Mouse (Mus musculus) gastrocnemius, adult 2 months (tissue): ENCODE results near the gene Myo18b. TPM values are rescaled to one million over a fixed set of nuclear protein-coding genes. Genes with fewer than 3 reads are reported as not detected.
A peak's percentile ranks its signal among the peaks of the same experiment; 100 is the strongest.

Experiments
- DNase-seq: peaks from one replicate; pipeline ENCODE4 v3.0.0; 2022
- H3K27ac ChIP-seq: fragments of 200-600 bp; 2 replicates; pipeline ENCODE4 v1.8.1; 2022; ENCODE audit warnings: mild to moderate bottlenecking
- H3K4me3 ChIP-seq: fragments of 200-600 bp; 2 replicates; pipeline ENCODE4 v1.8.1; 2022; ENCODE audit warnings: mild to moderate bottlenecking, moderate library complexity
- CTCF ChIP-seq: fragments of 200-600 bp; IDR thresholded peaks from 2 replicates; pipeline ENCODE4 v1.8.1; 2022; ENCODE audit warnings: antibody characterized with exemption, mild to moderate bottlenecking, moderate library complexity
- intact Hi-C: fragments of 180-260 bp; cut with DNase I; formaldehyde crosslinking; loops from one replicate; pipeline ENCODE4 v1.15.1; 2025
- total RNA-seq, 2 experiments: library from RNA; stranded (reverse); gene quantifications; 2 replicates each; pipeline ENCODE4 v1.2.3; 2021

The Myo18b gene
- total RNA-seq, 2 experiments from 2014 or later = 319 to 413 TPM

DNA sequence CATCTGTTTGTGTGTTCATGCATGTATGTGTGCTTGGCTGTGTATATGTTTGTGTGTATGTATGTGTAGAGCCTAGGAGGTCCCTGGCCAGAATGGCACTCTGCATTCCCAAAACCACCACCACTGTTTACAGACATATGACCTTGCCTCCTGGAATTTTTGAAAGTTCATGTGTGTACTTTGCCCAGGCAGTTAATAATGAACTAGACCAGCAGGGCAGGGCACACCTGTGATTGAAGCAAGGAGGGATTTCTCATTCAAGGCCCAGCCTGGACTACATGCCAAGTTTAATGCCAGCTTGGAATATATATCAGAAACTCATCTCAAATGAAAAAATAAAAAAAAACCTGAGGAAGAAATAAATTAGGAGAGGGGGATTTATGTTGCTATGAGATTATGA is 25.8 kb upstream of the Myo18b start:
- TF ChIP-seq CTCF = no peak
- Histone ChIP-seq H3K27ac (no peak overlapping the region), H3K4me3 (no peak overlapping the region)
- no peak for DNase-seq
- intact Hi-C loops = no loop called here

- no peak overlapping the region for H3K27ac ChIP-seq
- no peak overlapping the region for H3K4me3 ChIP-seq
- TF ChIP-seq CTCF = no peak
- DNase-seq = no peak
- intact Hi-C loops = no loop called here
These were observed 14.2 kb upstream of the Myo18b start for GRCm38 (mm10) chr5:112910381-112910780.

DNA sequence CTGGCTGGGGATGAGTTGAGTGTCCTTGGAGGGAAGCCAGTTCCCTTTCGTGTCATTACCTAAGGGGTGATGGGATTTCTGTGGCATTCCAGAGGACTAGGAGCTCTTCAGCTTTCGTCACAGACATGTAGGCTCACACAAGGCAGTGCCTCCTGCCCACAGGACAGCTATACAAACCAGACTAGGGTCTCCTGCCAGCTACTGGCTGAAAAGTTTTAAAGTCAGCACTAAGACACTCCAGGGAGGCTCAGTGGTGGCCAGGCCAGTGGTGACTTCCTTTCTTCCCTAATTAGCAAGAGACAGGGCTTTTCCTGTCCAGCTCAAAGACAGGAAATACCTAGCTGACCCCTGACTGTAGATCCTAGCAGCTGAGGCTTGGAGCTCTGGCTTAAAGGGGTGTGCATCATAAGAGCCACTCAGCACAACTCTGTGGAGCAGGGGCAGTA is 12.0 kb upstream of the Myo18b start:
- Histone ChIP-seq H3K27ac (peak overlapping the region; percentile 91), H3K4me3 (no peak overlapping the region)
- intact Hi-C loops = no loop called here
- TF ChIP-seq CTCF = no peak
- DNase-seq = peak; percentile 62

- Histone ChIP-seq H3K27ac (peak overlapping the region; percentile 91), H3K4me3 (no peak overlapping the region)
- DNase-seq = no peak
- TF ChIP-seq CTCF = no peak
- intact Hi-C loops = no loop called here
These were observed 11.3 kb upstream of the Myo18b start for GRCm38 (mm10) chr5:112907504-112907903.

- peak overlapping the region; percentile 75 for H3K4me3 ChIP-seq
- peak overlapping the region; percentile 92 for H3K27ac ChIP-seq
- no peak for DNase-seq
- no peak for TF ChIP-seq CTCF
- intact Hi-C loops = no loop called here
These were observed 2.6 kb downstream of the Myo18b start for GRCm38 (mm10) chr5:112893462-112894060.

DNA sequence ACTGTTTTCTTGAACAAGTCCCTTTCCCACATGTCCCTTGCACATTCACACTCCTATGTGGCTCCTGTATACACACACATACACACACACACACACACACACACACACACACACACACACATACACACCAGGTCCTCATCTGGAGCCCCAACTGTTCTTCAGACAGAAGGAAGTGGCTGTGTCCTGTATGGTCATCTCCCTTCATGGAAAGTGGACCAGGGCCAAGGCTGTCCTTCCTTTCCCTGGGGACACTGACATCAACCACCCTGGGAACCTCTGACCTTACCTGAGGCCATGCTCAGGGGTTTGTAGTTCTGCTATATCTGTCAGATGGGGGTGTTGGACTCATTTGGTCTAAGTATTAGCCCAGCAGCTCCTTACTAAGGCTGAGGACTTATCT is 3.8 kb downstream of the Myo18b start:
- intact Hi-C loops = no loop called here
- no peak for DNase-seq
- TF ChIP-seq CTCF = no peak
- Histone ChIP-seq H3K4me3 (peak overlapping the region; percentile 75), H3K27ac (peak overlapping the region; percentile 92)

GRCm38 (mm10) chr5:112888651-112889050 is 7.5 kb downstream of the Myo18b start:
- no peak for TF ChIP-seq CTCF
- peak; percentile 81 for DNase-seq
- Histone ChIP-seq H3K27ac (peak overlapping the region; percentile 94), H3K4me3 (peak overlapping the region; percentile 54)
- intact Hi-C loops = no loop called here

DNA sequence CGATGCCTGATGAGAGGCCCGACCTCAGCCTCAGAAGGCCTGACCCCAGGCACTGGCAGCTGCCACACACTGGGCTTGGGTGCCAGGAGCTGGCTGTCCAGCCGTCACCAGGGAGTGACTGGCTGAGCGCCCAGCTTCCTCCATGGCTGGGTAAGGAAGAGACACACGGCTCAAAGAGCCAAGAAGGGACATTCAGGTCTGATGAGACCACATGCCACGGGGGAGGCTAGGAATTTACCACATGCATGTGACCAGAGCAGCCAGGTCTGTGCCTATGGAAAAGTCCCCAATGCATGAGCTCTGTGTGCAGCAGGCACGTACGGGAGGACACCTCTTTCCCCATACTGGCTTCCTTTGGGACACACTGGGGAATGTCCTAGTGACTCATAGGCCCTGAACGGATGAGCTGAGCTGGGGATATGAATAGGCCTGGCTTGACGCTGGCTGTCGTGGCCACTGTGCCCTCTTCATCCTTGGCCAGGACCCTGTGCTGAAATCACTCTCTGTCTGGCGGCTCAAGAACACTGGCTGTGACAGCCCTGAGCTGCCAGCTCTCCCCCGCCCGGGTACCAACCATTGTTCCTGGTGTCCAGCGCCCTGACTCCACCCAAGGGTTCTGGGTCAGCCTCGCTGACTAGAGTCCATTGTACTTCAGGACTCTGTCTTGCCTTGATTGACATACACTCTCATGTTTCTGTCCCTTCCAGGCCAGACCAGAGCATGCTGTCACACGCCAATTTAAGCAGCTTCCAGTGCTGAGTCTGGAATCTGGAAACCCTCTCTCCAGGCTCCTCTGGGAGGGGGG is 9.3 kb downstream of the Myo18b start:
- peak; percentile 94 for DNase-seq
- Histone ChIP-seq H3K27ac (peak overlapping the region; percentile 94), H3K4me3 (peak overlapping the region; percentile 54)
- no peak for TF ChIP-seq CTCF
- intact Hi-C loops = no loop called here

- no peak for DNase-seq
- no peak for TF ChIP-seq CTCF
- intact Hi-C loops = loop anchor here (2.0 kb wide), 1 partner anchor 49 kb away; no protein-coding TSS in a partner anchor
- Histone ChIP-seq H3K27ac (no peak overlapping the region), H3K4me3 (no peak overlapping the region)
These were observed 18.6 kb downstream of the Myo18b start for GRCm38 (mm10) chr5:112877391-112878115.

DNA sequence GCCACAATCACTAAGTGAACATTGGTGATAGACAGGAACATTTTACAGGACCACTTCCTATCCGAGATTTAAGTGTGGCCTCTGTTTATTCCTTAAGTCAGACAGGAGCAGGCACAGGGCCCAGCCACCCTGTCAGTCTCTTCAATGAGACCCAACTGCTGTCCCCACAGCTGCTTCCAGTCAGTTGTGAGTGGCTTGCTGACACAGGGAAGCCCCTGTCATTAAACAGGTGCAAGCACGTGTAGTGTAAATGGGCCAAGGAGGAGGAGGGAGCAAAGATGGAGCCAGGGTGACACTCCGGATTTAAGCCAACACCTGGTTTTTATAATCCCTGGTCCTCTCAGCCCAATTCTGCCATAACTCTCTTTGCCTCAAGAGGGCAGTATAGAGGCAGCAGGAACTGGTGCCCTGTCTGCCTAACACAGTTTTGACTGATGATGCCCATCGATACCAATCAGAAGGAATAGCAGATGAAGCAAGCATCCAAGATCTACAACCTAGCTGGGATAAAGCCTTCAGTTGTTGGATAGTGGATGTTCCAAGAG is 19.2 kb downstream of the Myo18b start:
- Histone ChIP-seq H3K4me3 (no peak overlapping the region), H3K27ac (peak overlapping the region; percentile 35)
- intact Hi-C loops = loop anchor here (2.0 kb wide), 1 partner anchor 50 kb away; no protein-coding TSS in a partner anchor
- DNase-seq = no peak
- peak; percentile 92 for TF ChIP-seq CTCF

DNA sequence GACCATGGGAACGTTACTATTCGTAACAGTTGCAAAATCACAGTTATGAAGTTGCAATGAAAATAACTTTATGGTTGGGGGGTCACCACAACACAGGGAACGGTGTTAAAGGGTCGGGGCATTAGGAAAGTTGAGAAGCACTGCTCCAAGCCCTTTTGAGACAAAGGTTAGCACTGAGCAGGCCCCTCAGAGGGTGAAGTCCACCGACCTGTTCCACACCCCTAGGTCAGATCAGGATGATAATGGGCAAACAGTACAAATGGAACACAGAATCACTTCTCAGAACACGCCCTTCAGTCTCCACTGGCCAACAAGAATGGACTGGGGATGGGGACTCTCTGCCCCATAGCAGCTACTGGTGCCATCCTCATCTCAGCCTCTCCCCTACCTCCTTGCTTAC is 23.2 kb downstream of the Myo18b start:
- intact Hi-C loops = loop anchor here (5.0 kb wide), 1 partner anchor 139 kb away; no protein-coding TSS in a partner anchor
- no peak for DNase-seq
- Histone ChIP-seq H3K4me3 (no peak overlapping the region), H3K27ac (no peak overlapping the region)
- TF ChIP-seq CTCF = no peak

DNA sequence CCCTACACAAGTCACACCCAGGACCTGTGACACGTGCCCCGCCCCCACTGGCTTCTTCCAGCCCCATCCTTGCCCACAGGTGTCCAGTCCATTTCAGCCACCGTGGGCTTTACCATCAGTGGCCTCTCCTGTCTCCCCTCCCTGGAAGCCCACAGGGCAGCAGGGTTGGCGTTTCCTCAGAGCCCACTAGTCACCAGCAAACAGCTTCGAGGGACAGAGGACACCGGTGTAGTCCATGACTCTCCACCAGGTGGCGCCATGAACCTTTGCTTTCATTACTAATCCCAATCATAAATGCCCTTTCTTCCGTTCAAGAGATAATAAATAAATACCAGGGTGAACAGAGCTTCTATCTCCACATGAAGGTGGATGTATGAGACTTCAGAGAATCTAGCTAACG is 25.4 kb downstream of the Myo18b start:
- H3K27ac ChIP-seq = no peak overlapping the region
- TF ChIP-seq CTCF = peak; percentile 91
- DNase-seq = peak; percentile 80
- no peak overlapping the region for H3K4me3 ChIP-seq
- intact Hi-C loops = loop anchor here (1.0 to 5.0 kb wide), 2 partner anchors 142 to 184 kb away; no protein-coding TSS in a partner anchor
